Mouse (Mus musculus) heart, adult 2 months (tissue): ENCODE measurements around the gene Socs3. TPM values are rescaled to one million over a fixed set of nuclear protein-coding genes. Genes with fewer than 3 reads are reported as not detected.

Experiments
- DNase-seq, 2 experiments: peaks; one replicate each; pipeline ENCODE4 v3.0.0; 2021
- H3K27ac ChIP-seq: fragments of 200-600 bp; 2 replicates; pipeline ENCODE4 v1.8.1; 2022
- H3K27me3 ChIP-seq: fragments of 200-500 bp; 2 replicates; pipeline ENCODE4 v1.6.1; 2012; ENCODE audit warnings: mild to moderate bottlenecking, low read length, inconsistent platforms, mixed read lengths; ENCODE audit not compliant: control insufficient read depth, insufficient read depth
- H3K36me3 ChIP-seq: fragments of 200-500 bp; 2 replicates; pipeline ENCODE4 v1.6.1; 2012; ENCODE audit warnings: low read length, inconsistent platforms; ENCODE audit not compliant: control insufficient read depth, insufficient read depth
- H3K4me1 ChIP-seq: fragments of 200-500 bp; 2 replicates; pipeline ENCODE4 v1.6.1; 2011; ENCODE audit warnings: low read length; ENCODE audit not compliant: control insufficient read depth, insufficient read depth
- H3K4me3 ChIP-seq: fragments of 200-600 bp; 2 replicates; pipeline ENCODE4 v1.8.1; 2022
- H3K79me2 ChIP-seq: fragments of 200-500 bp; replicated peaks from 2 replicates; pipeline ENCODE4 v1.6.1; 2012; ENCODE audit warnings: mild to moderate bottlenecking, inconsistent platforms, low read length, moderate library complexity, mixed read lengths; ENCODE audit not compliant: control insufficient read depth, insufficient read depth
- H3K9ac ChIP-seq: fragments of 200-500 bp; 2 replicates; pipeline ENCODE4 v1.6.1; 2012; ENCODE audit warnings: low read depth, mild to moderate bottlenecking, control low read depth, inconsistent platforms, low read length, mixed read lengths
- CTCF ChIP-seq: fragments of 200-600 bp; IDR thresholded peaks from 2 replicates; pipeline ENCODE4 v1.8.1; 2022; ENCODE audit warnings: antibody characterized with exemption, mild to moderate bottlenecking, moderate library complexity
- EP300 ChIP-seq: fragments of 200-500 bp; IDR thresholded peaks from 2 replicates; pipeline ENCODE4 v1.6.1; 2011; ENCODE audit warnings: low read depth, low read length, control low read depth; ENCODE audit not compliant: insufficient read depth
- POLR2A ChIP-seq: fragments of 200-500 bp; IDR thresholded peaks from 2 replicates; pipeline ENCODE4 v1.6.1; 2011; ENCODE audit warnings: mild to moderate bottlenecking, low read depth, low read length, control low read depth; ENCODE audit not compliant: insufficient read depth
- WGBS: fragments of 180-500 bp; shearing (Covaris S2); methylation state at CpG from one replicate; pipeline ENCODE4 v1.1.7; 2018; 5-methylcytosine and 5-hydroxymethylcytosine counted together
- intact Hi-C: fragments of 180-260 bp; cut with DNase I; formaldehyde crosslinking; loops from one replicate; pipeline ENCODE4 v1.15.1; 2025
- polyA plus RNA-seq: library from polyadenylated mRNA; depleted of rRNA; stranded (reverse); fragments of >200 nt; gene quantifications from 2 replicates; pipeline ENCODE4 v1.2.3, GENCODE M21; 2012
- total RNA-seq, 2 experiments: library from RNA; stranded (reverse); gene quantifications; 2 replicates each; pipeline ENCODE4 v1.2.3; 2021

Socs3 gene
- total and polyA plus RNA-seq, 3 experiments: 2.8 to 4.5 (median 4.4) TPM

- H3K4me1 ChIP-seq: peaks cover 15% of the 10 kb centered on the region
- H3K4me3 ChIP-seq: peak overlapping the region; percentile 44
- no peaks in the 10 kb centered on the region for H3K36me3 ChIP-seq
- peak; percentile 61; the same call in 1 of the 2 replicates for TF ChIP-seq EP300
- peak; percentile 54 for TF ChIP-seq CTCF
- no peak for TF ChIP-seq POLR2A
- peak overlapping the region; percentile 91 for H3K27ac ChIP-seq
- 2% methylated on average over 49 of the region's 49 CpGs for WGBS
- H3K79me2 ChIP-seq: no peaks in the 10 kb centered on the region
- peak; percentile 91 to 93 for DNase-seq
- H3K9ac ChIP-seq: peak overlapping the region; percentile 88
- intact Hi-C loops: loop anchor here (10.0 kb wide), 1 partner anchor 265 kb away; no protein-coding TSS in a partner anchor
- H3K27me3 ChIP-seq: no peaks in the 10 kb centered on the region
Measured at GRCm38 (mm10) chr11:117949392-117950091, 20.3 kb downstream of the Socs3 start.

DNA sequence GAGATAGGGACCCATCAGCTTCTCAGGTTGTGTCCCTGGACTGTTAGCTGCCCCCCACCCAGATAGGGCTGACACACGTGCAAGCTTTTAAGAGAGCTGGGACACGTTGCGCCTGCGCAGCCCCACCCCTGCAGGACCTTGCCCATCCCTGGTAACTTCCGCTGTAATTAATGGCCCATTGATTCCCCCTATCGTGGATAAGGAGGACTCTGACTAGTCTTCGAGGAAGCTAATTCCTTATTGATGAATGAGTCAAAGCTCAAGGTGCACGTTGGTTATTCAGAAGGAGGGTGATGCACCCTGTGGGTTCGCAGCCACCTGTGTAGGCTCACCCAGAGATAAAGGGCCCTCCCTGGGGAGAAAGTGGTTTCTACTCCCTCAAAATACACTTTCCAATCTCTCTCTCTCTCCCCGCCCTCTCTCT, 22.8 kb downstream of the Socs3 start:
- 83% methylated on average over 10 of the region's 10 CpGs for WGBS
- DNase-seq: no peak
- TF ChIP-seq CTCF (no peak), EP300 (no peak), POLR2A (no peak)
- Histone ChIP-seq H3K79me2 (no peaks in the 10 kb centered on the region), H3K27ac (no peak overlapping the region), H3K4me3 (no peak overlapping the region), H3K27me3 (no peaks in the 10 kb centered on the region), H3K36me3 (no peaks in the 10 kb centered on the region), H3K9ac (no peak overlapping the region), H3K4me1 (peaks cover 10% of the 10 kb centered on the region)
- intact Hi-C loops: no loop called here

- peaks cover 8% of the 10 kb centered on the region for H3K4me1 ChIP-seq
- no peaks in the 10 kb centered on the region for H3K36me3 ChIP-seq
- no peak overlapping the region for H3K9ac ChIP-seq
- intact Hi-C loops: no loop called here
- H3K27ac ChIP-seq: no peak overlapping the region
- H3K79me2 ChIP-seq: no peaks in the 10 kb centered on the region
- DNase-seq: peak in 1 of 2 experiments; percentile 73
- TF ChIP-seq EP300 (no peak), POLR2A (no peak), CTCF (no peak)
- no peak overlapping the region for H3K4me3 ChIP-seq
- H3K27me3 ChIP-seq: no peaks in the 10 kb centered on the region
- 81% methylated on average over 11 of the region's 11 CpGs for WGBS
Measured at GRCm38 (mm10) chr11:117946195-117946979, 23.5 kb downstream of the Socs3 start.

DNA sequence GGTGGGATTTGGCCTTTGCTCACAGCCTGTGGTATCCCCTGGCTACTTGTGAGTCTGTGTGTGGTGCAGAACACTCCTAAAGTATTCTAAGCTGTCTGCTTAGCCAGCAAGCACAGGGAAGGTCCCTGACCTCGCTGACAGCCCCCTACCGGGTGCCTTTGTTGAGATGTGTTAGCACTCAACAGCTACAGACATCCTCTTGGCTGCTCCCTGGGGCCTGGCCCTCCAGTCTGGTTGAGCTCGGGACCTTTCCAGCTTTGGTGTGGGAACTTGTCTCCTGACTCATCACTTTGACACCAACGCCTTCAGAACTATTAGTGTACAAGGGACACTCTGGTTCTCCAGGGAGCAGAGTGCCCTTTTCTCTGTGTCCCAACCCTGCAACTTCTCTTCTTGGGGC, 28.0 kb downstream of the Socs3 start:
- 59% methylated on average over 4 of the region's 4 CpGs for WGBS
- Histone ChIP-seq H3K79me2 (no peaks in the 10 kb centered on the region), H3K36me3 (no peaks in the 10 kb centered on the region), H3K27me3 (no peaks in the 10 kb centered on the region), H3K4me1 (peaks cover 9% of the 10 kb centered on the region), H3K4me3 (no peak overlapping the region), H3K9ac (no peak overlapping the region), H3K27ac (no peak overlapping the region)
- no peak for DNase-seq
- no peak for TF ChIP-seq CTCF
- TF ChIP-seq EP300: no peak
- TF ChIP-seq POLR2A: no peak
- intact Hi-C loops: no loop called here

- intact Hi-C loops: no loop called here
- Histone ChIP-seq H3K27me3 (no peaks in the 10 kb centered on the region), H3K4me3 (no peak overlapping the region), H3K79me2 (no peaks in the 10 kb centered on the region), H3K9ac (no peak overlapping the region), H3K4me1 (peaks cover 11% of the 10 kb centered on the region), H3K27ac (no peak overlapping the region), H3K36me3 (no peaks in the 10 kb centered on the region)
- no peak for DNase-seq
- TF ChIP-seq EP300: no peak
- TF ChIP-seq POLR2A: no peak
- no peak for TF ChIP-seq CTCF
- WGBS: 91% methylated on average over 8 of the region's 8 CpGs
Measured at GRCm38 (mm10) chr11:117941325-117941834, 28.5 kb downstream of the Socs3 start.

DNA sequence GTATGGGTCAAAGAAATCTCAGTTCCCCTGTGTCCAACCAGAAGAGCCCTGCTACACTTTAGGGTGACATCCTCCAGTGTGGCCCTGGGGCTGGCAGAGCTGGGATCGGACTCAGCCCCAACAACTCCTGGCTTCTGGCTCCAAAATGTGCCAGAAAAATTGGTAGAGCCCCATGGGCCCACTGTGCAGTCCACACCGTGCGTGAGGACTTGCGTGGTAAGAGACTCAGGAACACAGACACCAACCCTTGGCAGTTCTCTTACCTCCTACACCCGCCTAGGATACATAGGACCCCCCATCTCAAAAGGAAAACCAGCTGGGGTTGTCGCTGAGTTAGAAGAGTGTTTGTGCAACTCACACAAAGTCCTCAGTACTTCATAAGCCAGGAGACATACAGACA, 29.0 kb downstream of the Socs3 start:
- WGBS: 98% methylated on average over 6 of the region's 6 CpGs
- DNase-seq: no peak
- peaks cover 16% of the 10 kb centered on the region for H3K4me1 ChIP-seq
- H3K27me3 ChIP-seq: no peaks in the 10 kb centered on the region
- H3K27ac ChIP-seq: no peak overlapping the region
- intact Hi-C loops: no loop called here
- no peak overlapping the region for H3K4me3 ChIP-seq
- TF ChIP-seq POLR2A: no peak
- TF ChIP-seq EP300: no peak
- no peak for TF ChIP-seq CTCF
- H3K9ac ChIP-seq: no peak overlapping the region
- no peaks in the 10 kb centered on the region for H3K79me2 ChIP-seq
- H3K36me3 ChIP-seq: no peaks in the 10 kb centered on the region
